Mouse (Mus musculus): Measurements from ENCODE around the gene Ccdc30. TPM values are rescaled to one million over a fixed set of nuclear protein-coding genes. Genes with fewer than 3 reads are reported as not detected.
"Not testable (repeated sequence)": the region's sequence is repeated elsewhere in the genome, so short reads cannot be mapped to it uniquely, and the experiment has no call there.

Ccdc30 gene
- total RNA-seq, 2 experiments from 2014 or later = 22.0 to 23.4 TPM

- DNase-seq (ENCODE audit: low spot score in 2 of 2) = peak; percentile 93 to 97
Observed at GRCm38 (mm10) chr4:119320131-119320830, 95.0 kb downstream of the Ccdc30 start, which contains the start of gene Ppih. Gene Ppih (minus strand): TSS chr4:119320546.

- DNase-seq (ENCODE audit: low spot score in 2 of 2) = no peak
Observed at GRCm38 (mm10) chr4:119313756-119314155, 101.6 kb downstream of the Ccdc30 start.

GRCm38 (mm10) chr4:119305418-119305817 is 109.9 kb downstream of the Ccdc30 start:
- DNase-seq (ENCODE audit: low spot score in 2 of 2) = no peak

GRCm38 (mm10) chr4:119303291-119303690 is 112.0 kb downstream of the Ccdc30 start:
- no peak for DNase-seq (ENCODE audit: low spot score in 2 of 2)

- no peak for DNase-seq (ENCODE audit: low spot score in 2 of 2)
Observed at GRCm38 (mm10) chr4:119301777-119302176, 113.5 kb downstream of the Ccdc30 start.

- DNase-seq (ENCODE audit: low spot score in 2 of 2) = no peak
Observed at GRCm38 (mm10) chr4:119300761-119301160, 114.6 kb downstream of the Ccdc30 start.

- DNase-seq (ENCODE audit: low spot score in 2 of 2) = no peak
Observed at GRCm38 (mm10) chr4:119297361-119297760, 118.0 kb downstream of the Ccdc30 start.

- peak in 1 of 2 experiments; percentile 10 for DNase-seq (ENCODE audit: low spot score in 2 of 2)
Observed at GRCm38 (mm10) chr4:119295134-119295453, 120.2 kb downstream of the Ccdc30 start.

- peak; percentile 100 for DNase-seq (ENCODE audit: low spot score in 2 of 2)
Observed at GRCm38 (mm10) chr4:119294415-119295133, 120.7 kb downstream of the Ccdc30 start, which contains the start of gene Ybx1. Gene Ybx1 (minus strand): TSS chr4:119294604.

GRCm38 (mm10) chr4:119293574-119294258 is 121.6 kb downstream of the Ccdc30 start:
- peak; percentile 15 to 38 for DNase-seq (ENCODE audit: low spot score in 2 of 2)

GRCm38 (mm10) chr4:119292771-119293573 is 122.3 kb downstream of the Ccdc30 start:
- DNase-seq (ENCODE audit: low spot score in 2 of 2) = peak; percentile 48 to 67

GRCm38 (mm10) chr4:119291921-119292320 is 123.4 kb downstream of the Ccdc30 start:
- DNase-seq (ENCODE audit: low spot score in 2 of 2) = no peak

GRCm38 (mm10) chr4:119285336-119285735 is 130.0 kb downstream of the Ccdc30 start:
- DNase-seq (ENCODE audit: low spot score in 2 of 2) = no peak

GRCm38 (mm10) chr4:119284861-119285260 is 130.5 kb downstream of the Ccdc30 start:
- DNase-seq (ENCODE audit: low spot score in 2 of 2) = no peak

GRCm38 (mm10) chr4:119278784-119279183 is 136.5 kb downstream of the Ccdc30 start:
- DNase-seq (ENCODE audit: low spot score in 2 of 2) = not testable (repeated sequence)

- no peak for DNase-seq (ENCODE audit: low spot score in 2 of 2)
Observed at GRCm38 (mm10) chr4:119275726-119276125, 139.6 kb downstream of the Ccdc30 start.

- no peak for DNase-seq (ENCODE audit: low spot score in 2 of 2)
Observed at GRCm38 (mm10) chr4:119275226-119275625, 140.1 kb downstream of the Ccdc30 start.

- DNase-seq (ENCODE audit: low spot score in 2 of 2) = no peak
Observed at GRCm38 (mm10) chr4:119274627-119275026, 140.7 kb downstream of the Ccdc30 start.

All from layer of hippocampus, postnatal 14 days (tissue).